Mouse (Mus musculus): ENCODE measurements around the gene Itgb5.

GRCm38 (mm10) chr16:33863208-33863751 is 33.8 kb downstream of the Itgb5 start:
- TF ChIP-seq GATA1 (IDR thresholded peaks at IDR 0.05; ENCODE audit: low read length) (no peak), TAL1 (IDR thresholded peaks at IDR 0.05; ENCODE audit: low read length) (no peak)

All from erythroblast, embryonic 14.5 days (primary cell).